In genomic region chr11:79305697-79306340, GRCm38 (mm10) we compare ENCODE assay signal across 9 mouse cellular contexts. TPM values are rescaled to one million over a fixed set of nuclear protein-coding genes. Genes with fewer than 3 reads are reported as not detected.
A peak's percentile ranks its signal among the peaks of the same experiment; 100 is the strongest.
DNase-seq lines count a peak whose midpoint lies in the region; ATAC-seq lines count a peak whose summit lies in the region.
"Had no signal": no experiment of that assay in that cellular context is flagged by ENCODE, and none has a peak within 500 bp of the region (broad histone marks: within the 10 kb centered on the region; RNA-seq: fewer than 3 reads in every experiment).

No protein-coding gene starts in this region.

- no peak for DNase-seq in hindbrain, embryonic 10.5 days (ENCODE audit: low spot score)
- peak; percentile 63 for DNase-seq in NIH3T3 (ENCODE audit: low read depth)
- DNase-seq in lung, postnatal 4 days, result peak; percentile 21 to 31
- DNase-seq in cerebellum, adult 18-20 months, result no peak
- no peak for DNase-seq in spleen, postnatal 10 days (ENCODE audit: low spot score in 2 of 2)
- no peak for DNase-seq in midbrain, embryonic 11.5 days (ENCODE audit: low spot score, missing footprints)
- DNase-seq: cerebellum, adult 2 months had no signal

- H3K4me3 ChIP-seq in hindbrain, embryonic 10.5 days, result no peak overlapping the region
- no peak overlapping the region for H3K4me3 ChIP-seq in hindbrain, embryonic 13.5 days
- H3K4me3 ChIP-seq in hindbrain, embryonic 15.5 days, result no peak overlapping the region
- H3K4me3 ChIP-seq in midbrain, embryonic 11.5 days (ENCODE audit: low read depth, low read length), result no peak overlapping the region

- H3K27ac ChIP-seq in hindbrain, embryonic 10.5 days, result peak overlapping the region; percentile 90
- no peak overlapping the region; the same call in 1 of the 2 replicates for H3K27ac ChIP-seq in hindbrain, embryonic 13.5 days
- 0 out of 2 replicates have a peak overlapping the region, but pooled peaks have one; percentile 50 for H3K27ac ChIP-seq in hindbrain, embryonic 15.5 days (replicated peaks)
- H3K27ac ChIP-seq in midbrain, embryonic 11.5 days (ENCODE audit: low read depth, low read length), result no peak overlapping the region

- no peaks in the 10 kb centered on the region for H3K36me3 ChIP-seq in hindbrain, embryonic 10.5 days
- no peaks in the 10 kb centered on the region for H3K36me3 ChIP-seq in hindbrain, embryonic 13.5 days
- H3K36me3 ChIP-seq in hindbrain, embryonic 15.5 days, result no peaks in the 10 kb centered on the region
- H3K36me3 ChIP-seq in midbrain, embryonic 11.5 days (ENCODE audit: control insufficient read depth, insufficient read depth, low read length), result no peaks in the 10 kb centered on the region

- no peaks in the 10 kb centered on the region for H3K9me3 ChIP-seq in hindbrain, embryonic 10.5 days
- no peaks in the 10 kb centered on the region for H3K9me3 ChIP-seq in hindbrain, embryonic 13.5 days
- H3K9me3 ChIP-seq in hindbrain, embryonic 15.5 days, result no peaks in the 10 kb centered on the region
- no peaks in the 10 kb centered on the region for H3K9me3 ChIP-seq in midbrain, embryonic 11.5 days (ENCODE audit: control insufficient read depth, low read length)

- H3K4me2 ChIP-seq in hindbrain, embryonic 13.5 days, result no peak overlapping the region
- H3K4me2 ChIP-seq in hindbrain, embryonic 15.5 days, result no peak overlapping the region
- no peak overlapping the region for H3K4me2 ChIP-seq in midbrain, embryonic 11.5 days

- ATAC-seq in hindbrain, embryonic 13.5 days (ENCODE audit: low FRiP score), result no peak
- ATAC-seq in hindbrain, embryonic 15.5 days (ENCODE audit: low FRiP score, low read depth), result no peak
- no peak for ATAC-seq in midbrain, embryonic 11.5 days (ENCODE audit: low FRiP score)

- no peak overlapping the region for H3K9ac ChIP-seq in hindbrain, embryonic 13.5 days
- no peak overlapping the region for H3K9ac ChIP-seq in hindbrain, embryonic 15.5 days
- H3K9ac ChIP-seq in midbrain, embryonic 11.5 days (ENCODE audit: low read length), result no peak overlapping the region

- H3K27me3 ChIP-seq in hindbrain, embryonic 10.5 days (ENCODE audit: insufficient read depth, poor library complexity, severe bottlenecking), result no peaks in the 10 kb centered on the region
- H3K27me3 ChIP-seq in hindbrain, embryonic 13.5 days, result no peaks in the 10 kb centered on the region
- no peaks in the 10 kb centered on the region for H3K27me3 ChIP-seq in hindbrain, embryonic 15.5 days
- no peaks in the 10 kb centered on the region for H3K27me3 ChIP-seq in midbrain, embryonic 11.5 days (ENCODE audit: control insufficient read depth, insufficient read depth, low read length)

- 85% methylated on average over 9 of the region's 9 CpGs for WGBS in hindbrain, embryonic 10.5 days
- WGBS in hindbrain, embryonic 13.5 days, result 74% methylated on average over 9 of the region's 9 CpGs
- WGBS in hindbrain, embryonic 15.5 days, result 77% methylated on average over 9 of the region's 9 CpGs
- 87% methylated on average over 9 of the region's 9 CpGs for WGBS in midbrain, embryonic 11.5 days

- peaks cover 39% of the 10 kb centered on the region for H3K4me1 ChIP-seq in hindbrain, embryonic 10.5 days (replicated peaks)
- H3K4me1 ChIP-seq in hindbrain, embryonic 13.5 days (replicated peaks), result peaks cover 25% of the 10 kb centered on the region
- H3K4me1 ChIP-seq in hindbrain, embryonic 15.5 days (replicated peaks), result peaks cover 8% of the 10 kb centered on the region; the same call in 1 of the 2 replicates
- peaks cover 16% of the 10 kb centered on the region for H3K4me1 ChIP-seq in midbrain, embryonic 11.5 days (ENCODE audit: control insufficient read depth, insufficient read depth, low read length)

RNA-seq across cellular contexts. Expression of gene Gm9964, which starts 9.1 kb away (rescaled TPM):
- not detected in 2 replicates for polyA plus RNA-seq in hindbrain, embryonic 10.5 days (2016; fragmentation: Nextera tagmentation; extraction: Ambion mirVana)
- polyA plus RNA-seq in hindbrain, embryonic 13.5 days (2015; fragmentation: Nextera tagmentation; extraction: Ambion mirVana), result 0.32 TPM in 1 of 2 replicates, not detected in the other
- polyA plus RNA-seq in hindbrain, embryonic 15.5 days (2015; fragmentation: Nextera tagmentation; extraction: Ambion mirVana), result not detected in 2 replicates
- polyA plus RNA-seq in midbrain, embryonic 11.5 days (2014; fragmentation: Nextera tagmentation; extraction: Ambion mirVana), result not detected in 2 replicates
- polyA plus RNA-seq: cerebellum, adult 2 months had no signal

RNA-seq across cellular contexts. Expression of gene Nf1, which starts 33.7 kb away (rescaled TPM):
- 5.5 and 5.9 TPM in 2 replicates for polyA plus RNA-seq in hindbrain, embryonic 10.5 days (2016; fragmentation: Nextera tagmentation; extraction: Ambion mirVana)
- 7.8 and 8.5 TPM in 2 replicates for polyA plus RNA-seq in hindbrain, embryonic 13.5 days (2015; fragmentation: Nextera tagmentation; extraction: Ambion mirVana)
- polyA plus RNA-seq in hindbrain, embryonic 15.5 days (2015; fragmentation: Nextera tagmentation; extraction: Ambion mirVana), result 6.1 and 6.6 TPM in 2 replicates
- polyA plus RNA-seq in midbrain, embryonic 11.5 days (2014; fragmentation: Nextera tagmentation; extraction: Ambion mirVana), result 10.0 and 10.4 TPM in 2 replicates

RNA-seq across cellular contexts. Expression of gene Wsb1, which starts 51.3 kb away (rescaled TPM):
- polyA plus RNA-seq in hindbrain, embryonic 10.5 days (2016; fragmentation: Nextera tagmentation; extraction: Ambion mirVana), result 262 and 276 TPM in 2 replicates
- 571 and 597 TPM in 2 replicates for polyA plus RNA-seq in hindbrain, embryonic 13.5 days (2015; fragmentation: Nextera tagmentation; extraction: Ambion mirVana)
- 406 and 435 TPM in 2 replicates for polyA plus RNA-seq in hindbrain, embryonic 15.5 days (2015; fragmentation: Nextera tagmentation; extraction: Ambion mirVana)
- 425 and 498 TPM in 2 replicates for polyA plus RNA-seq in midbrain, embryonic 11.5 days (2014; fragmentation: Nextera tagmentation; extraction: Ambion mirVana)

Comparison
In these comparisons a context has a peak if more than half of its experiments do, and no peak if none do; other contexts are left out.
1. H3K27ac ChIP-seq: peak in hindbrain, embryonic 10.5 days (single experiment) and hindbrain, embryonic 15.5 days (single experiment); none in hindbrain, embryonic 13.5 days (single experiment) and midbrain, embryonic 11.5 days (single experiment).
2. DNase-seq: peak in NIH3T3 (single experiment) and lung, postnatal 4 days (2 of 2); none in hindbrain, embryonic 10.5 days (single experiment), cerebellum, adult 18-20 months (0 of 2), spleen, postnatal 10 days (0 of 2) and midbrain, embryonic 11.5 days (single experiment).